Mouse (Mus musculus) myocyte (in vitro differentiated cells): ENCODE measurements around the gene Sox18.

Experiments used
- CEBPB ChIP-seq: IDR thresholded peaks from 2 replicates; pipeline ENCODE4 v1.6.1; 2011; ENCODE audit warnings: mild to moderate bottlenecking, moderate library complexity; ENCODE audit not compliant: poor library complexity, insufficient read depth, severe bottlenecking
- E2F4 ChIP-seq: IDR thresholded peaks from one replicate; pipeline ENCODE4 v1.6.1; 2011; ENCODE audit warnings: mild to moderate bottlenecking, control low read depth, moderate library complexity; ENCODE audit not compliant: insufficient read depth
- MAX ChIP-seq: IDR thresholded peaks from one replicate; pipeline ENCODE4 v1.6.1; 2011; ENCODE audit warnings: low read depth, mild to moderate bottlenecking, control low read depth
- POLR2A ChIP-seq: IDR thresholded peaks from one replicate; pipeline ENCODE4 v1.6.1; 2011; ENCODE audit warnings: low read depth, mild to moderate bottlenecking, control low read depth, moderate library complexity; ENCODE audit not compliant: insufficient read length
- POLR2AphosphoS2 ChIP-seq: IDR thresholded peaks from one replicate; pipeline ENCODE4 v1.6.1; 2011; ENCODE audit warnings: low read depth, control low read depth; ENCODE audit not compliant: insufficient read length
- REST ChIP-seq: IDR thresholded peaks from one replicate; pipeline ENCODE4 v1.6.1; 2011; ENCODE audit warnings: mild to moderate bottlenecking, control low read depth, moderate library complexity; ENCODE audit not compliant: insufficient read depth, insufficient read length
- TCF3 ChIP-seq: IDR thresholded peaks from one replicate; pipeline ENCODE4 v1.6.1; 2011; ENCODE audit warnings: low read depth, control low read depth; ENCODE audit not compliant: insufficient read length
- USF1 ChIP-seq: IDR thresholded peaks from one replicate; pipeline ENCODE4 v1.6.1; 2011; ENCODE audit warnings: low read depth, mild to moderate bottlenecking, control low read depth, moderate library complexity

GRCm38 (mm10) chr2:181677755-181678098, 6.3 kb upstream of the Sox18 start:
- TF ChIP-seq POLR2A (no peak), REST (no peak), USF1 (no peak), MAX (no peak), E2F4 (no peak), TCF3 (no peak), CEBPB (no peak), POLR2AphosphoS2 (no peak)
